Mouse (Mus musculus) small intestine, adult 10 weeks (tissue): ENCODE results near the gene Mapkapk3. TPM values are rescaled to one million over a fixed set of nuclear protein-coding genes. Genes with fewer than 3 reads are reported as not detected.

Experiments used
- polyA plus RNA-seq: library from polyadenylated mRNA; stranded (reverse); fragments of 350-450 nt; fragmentation: Illumina TruSeq; extraction: RNeasy Lipid Tissue Mini Kit (QIAGEN cat#74804); gene quantifications from one replicate; pipeline ENCODE4 v1.2.3, GENCODE M21; 2014; ENCODE audit warnings: low replicate concordance

Mapkapk3 gene
- polyA plus RNA-seq, result 5.2 TPM

DNA sequence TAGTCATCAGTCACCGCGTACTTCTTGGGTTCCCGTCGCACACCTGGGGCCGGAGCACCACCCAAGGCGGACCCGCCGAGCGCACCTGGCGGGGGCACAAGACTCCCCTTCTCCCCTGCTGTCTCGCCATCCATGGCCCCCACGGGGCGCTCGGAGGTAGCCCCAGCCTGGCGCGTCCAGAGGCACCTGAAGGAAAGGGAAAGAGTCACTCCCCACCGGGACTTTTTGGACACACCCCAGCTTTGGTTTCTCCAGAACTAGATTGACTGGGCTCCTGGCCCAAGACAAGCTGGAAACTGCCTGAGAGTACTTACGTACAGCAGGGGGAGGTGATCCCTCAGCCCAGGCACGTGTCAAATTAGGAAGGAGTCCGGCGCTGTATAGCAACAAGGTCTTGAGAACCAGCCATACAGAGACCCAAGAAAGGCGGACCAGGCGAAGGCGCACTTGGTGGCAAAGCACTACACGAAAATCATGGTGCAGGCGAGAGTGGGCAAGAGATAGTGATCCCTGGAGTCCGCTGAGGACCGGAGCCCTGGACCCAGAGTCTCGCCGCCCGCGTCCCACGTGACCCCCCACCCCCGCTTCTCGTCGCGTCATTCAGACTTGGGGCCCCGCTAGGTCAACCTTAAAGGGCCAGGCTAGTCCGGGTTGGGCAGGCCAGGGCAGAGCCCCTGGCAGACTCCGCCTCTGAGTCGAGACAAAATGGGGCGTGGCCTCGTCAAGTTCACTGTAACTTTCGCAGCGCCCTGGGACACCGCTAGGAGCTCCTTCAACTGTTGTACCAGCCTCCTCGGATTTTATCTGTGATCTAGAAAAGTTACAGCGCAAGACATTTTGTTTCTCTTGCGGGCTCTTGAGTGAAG is at the start of gene Mapkapk3:
TSS of gene Mapkapk3 (minus strand) at position 667 of the 866 bp plus-strand sequence.

DNA sequence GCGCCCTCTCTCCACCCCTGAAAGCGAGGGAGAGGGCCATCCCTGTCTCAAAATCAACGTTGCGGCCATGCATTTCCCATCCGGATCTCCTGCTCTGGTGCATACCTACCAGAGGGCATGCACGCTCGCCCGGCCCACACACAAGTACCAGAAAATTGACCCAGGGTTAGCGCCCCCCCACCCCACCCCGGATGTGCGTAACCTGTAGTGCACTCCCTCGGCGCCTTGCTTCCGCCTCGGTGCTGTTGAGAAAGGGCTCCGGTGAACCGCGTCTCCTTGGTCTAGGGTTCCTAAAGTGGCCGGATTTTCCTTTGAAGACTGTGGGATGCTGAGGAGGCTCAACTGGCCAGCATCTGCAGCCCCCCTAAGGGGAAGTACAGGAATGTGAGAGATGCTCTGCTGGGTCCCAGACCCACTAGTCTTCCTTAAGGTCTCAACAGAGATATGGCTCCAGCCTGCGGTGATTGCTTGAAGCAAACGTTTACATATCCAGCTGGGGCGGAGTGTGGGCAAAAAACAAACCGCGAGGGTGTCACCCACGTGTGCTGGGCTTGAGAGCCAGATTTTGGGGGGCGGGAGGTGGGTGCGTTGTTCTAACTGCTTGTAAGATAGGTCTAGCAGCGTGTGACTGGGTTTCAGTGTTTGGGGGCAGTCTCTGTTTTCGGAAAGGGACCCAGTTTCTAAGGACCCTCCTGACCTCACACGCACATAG is 48.7 kb upstream of the Mapkapk3 start, which contains the start of gene Hemk1:
TSS of gene Hemk1 (minus strand) at position 179 of the 712 bp plus-strand sequence.

DNA sequence AAGGTAGTCTGAATTCAATTTTAAA is 6.2 kb upstream of the Mapkapk3 start, which contains the start of gene Cish:
TSS of gene Cish (plus strand) at position 11 of the 25 bp plus-strand sequence.

DNA sequence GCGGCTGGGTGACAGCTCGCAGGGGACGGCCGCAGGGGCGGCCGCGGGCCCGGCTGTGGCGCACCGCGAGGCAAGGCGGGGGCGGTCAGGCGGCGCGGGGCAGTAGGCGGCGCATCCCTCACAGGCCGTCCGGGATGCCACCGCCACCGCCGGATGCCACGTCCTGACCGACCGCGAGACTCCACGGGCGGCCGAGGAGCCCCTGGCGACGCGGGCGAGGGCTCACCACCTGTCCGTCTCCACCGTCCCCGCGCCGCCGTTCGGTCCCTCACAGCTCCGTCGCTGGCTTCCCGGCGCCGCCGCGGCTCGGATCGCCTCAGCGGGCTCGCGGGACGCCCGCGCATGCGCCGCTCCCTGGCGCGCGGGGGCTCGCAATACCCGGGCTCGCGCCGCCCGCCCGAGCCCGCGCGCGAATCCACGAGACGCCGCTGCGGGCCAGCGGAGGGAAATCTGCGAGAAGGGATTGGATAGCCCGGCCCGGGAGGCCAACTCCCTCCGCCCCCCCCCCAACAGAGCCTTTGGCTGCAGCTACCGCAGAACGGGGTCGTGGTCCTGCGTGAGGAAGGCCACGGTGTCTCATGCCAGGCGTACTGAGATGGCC is 58.0 kb downstream of the Mapkapk3 start, which contains the start of gene Dock3:
TSS of gene Dock3 (minus strand) at position 371 of the 601 bp plus-strand sequence.

Other genes with a start within 250 kb of the Mapkapk3 start
- gene Dock3, start 58.0 kb downstream of the Mapkapk3 start, polyA plus RNA-seq, result 1.4 TPM
- gene Cish, start 6.1 kb upstream of the Mapkapk3 start, polyA plus RNA-seq, result 1.7 TPM
- gene Hemk1, start 48.5 kb upstream of the Mapkapk3 start, polyA plus RNA-seq, result 0.74 TPM
- not detected for gene 6430571L13Rik, start 50.7 kb upstream of the Mapkapk3 start, polyA plus RNA-seq
- gene Cacna2d2, start 109.7 kb upstream of the Mapkapk3 start, polyA plus RNA-seq, result not detected
- not detected for gene Tmem115, start 244.1 kb upstream of the Mapkapk3 start, polyA plus RNA-seq